Mouse (Mus musculus) stomach, embryonic 14.5 days (tissue): ENCODE data around the gene Wnt3. TPM values are rescaled to one million over a fixed set of nuclear protein-coding genes. Genes with fewer than 3 reads are reported as not detected.

Experiments
- ATAC-seq: fragments of 200-750 bp; cut with Nextera tagmentation; 2 replicates; pipeline ENCODE4 v1.8.0; 2017; ENCODE audit warnings: low read depth, moderate TSS enrichment; ENCODE audit not compliant: insufficient number of reproducible peaks, insufficient read depth, low FRiP score
- H3K27ac ChIP-seq: fragments of 300-500 bp; sonication (generic); 2 replicates; pipeline ENCODE4 v1.5.1; 2014; ENCODE audit warnings: mild to moderate bottlenecking, low read length, moderate library complexity, mixed read lengths
- H3K27me3 ChIP-seq: fragments of 300-500 bp; sonication (generic); 2 replicates; pipeline ENCODE4 v1.6.1; 2014; ENCODE audit warnings: low read length, control low read depth, mixed read lengths; ENCODE audit not compliant: control insufficient read depth, insufficient read depth
- H3K36me3 ChIP-seq: fragments of 300-500 bp; sonication (generic); 2 replicates; pipeline ENCODE4 v1.6.1; 2014; ENCODE audit warnings: mild to moderate bottlenecking, control low read depth, low read length, moderate library complexity, mixed read lengths; ENCODE audit not compliant: control insufficient read depth, insufficient read depth
- H3K4me1 ChIP-seq: fragments of 300-500 bp; sonication (generic); 2 replicates; pipeline ENCODE4 v1.6.1; 2014; ENCODE audit warnings: low read length, control low read depth, mixed read lengths; ENCODE audit not compliant: control insufficient read depth, insufficient read depth
- H3K4me2 ChIP-seq: fragments of 300-500 bp; sonication (generic); replicated peaks from 2 replicates; pipeline ENCODE4 v1.6.1; 2014; ENCODE audit warnings: low read depth, low read length, control low read depth
- H3K4me3 ChIP-seq: fragments of 300-500 bp; sonication (generic); 2 replicates; pipeline ENCODE4 v1.5.1; 2014; ENCODE audit warnings: low read depth, low read length, control low read depth
- H3K9ac ChIP-seq: fragments of 300-500 bp; sonication (generic); replicated peaks from 2 replicates; pipeline ENCODE4 v1.6.1; 2014; ENCODE audit warnings: low read depth, mild to moderate bottlenecking, control low read depth, low read length, moderate library complexity, mixed read lengths
- H3K9me3 ChIP-seq: fragments of 300-500 bp; sonication (generic); 2 replicates; pipeline ENCODE4 v1.6.1; 2016; ENCODE audit warnings: low read depth, low read length, control low read depth; ENCODE audit not compliant: control insufficient read depth
- WGBS: fragments of 180-500 bp; shearing (Covaris S2); extraction: QIAGEN DNeasy Blood & Tissue Kit; methylation state at CpG from one replicate; pipeline ENCODE4 v1.1.7; 2014; 5-methylcytosine and 5-hydroxymethylcytosine counted together
- polyA plus RNA-seq: library from polyadenylated mRNA; unstranded; fragments of >200 nt; fragmentation: Nextera tagmentation; extraction: Ambion mirVana; gene quantifications from 2 replicates; pipeline ENCODE4 v1.2.1, GENCODE M21; 2014

Gene Wnt3
- polyA plus RNA-seq, 1 experiment from 2014 or later: 0.07 TPM

- ATAC-seq: no peak
- no peak overlapping the region for H3K4me3 ChIP-seq
- WGBS: 41% methylated on average over 13 of the region's 13 CpGs
Measured at GRCm38 (mm10) chr11:103815986-103816385, 42.0 kb downstream of the Wnt3 start.

GRCm38 (mm10) chr11:103816719-103817118 lies 42.8 kb downstream of the Wnt3 start:
- WGBS: 89% methylated on average over 8 of the region's 8 CpGs
- ATAC-seq: no peak
- Histone ChIP-seq H3K9me3 (no peaks in the 10 kb centered on the region), H3K27me3 (peaks cover 6% of the 10 kb centered on the region; the same call in 1 of the 2 replicates), H3K27ac (no peak overlapping the region), H3K4me1 (no peaks in the 10 kb centered on the region), H3K4me2 (no peak overlapping the region), H3K9ac (no peak overlapping the region), H3K36me3 (no peaks in the 10 kb centered on the region; the same call in 1 of the 2 replicates), H3K4me3 (no peak overlapping the region)

More at GRCm38 (mm10) chr11:103815986-103816385, 42.0 kb downstream of the Wnt3 start:
- H3K9me3 ChIP-seq: no peaks in the 10 kb centered on the region
- H3K4me1 ChIP-seq: no peaks in the 10 kb centered on the region
- no peaks in the 10 kb centered on the region; the same call in 1 of the 2 replicates for H3K36me3 ChIP-seq
- H3K27ac ChIP-seq: no peak overlapping the region
- H3K4me2 ChIP-seq: no peak overlapping the region
- H3K27me3 ChIP-seq: peaks cover 12% of the 10 kb centered on the region
- H3K9ac ChIP-seq: no peak overlapping the region

- Histone ChIP-seq H3K27me3 (no peaks in the 10 kb centered on the region), H3K4me2 (no peak overlapping the region), H3K9ac (no peak overlapping the region), H3K36me3 (peaks cover 6% of the 10 kb centered on the region), H3K27ac (no peak overlapping the region), H3K4me1 (no peaks in the 10 kb centered on the region), H3K4me3 (no peak overlapping the region), H3K9me3 (no peaks in the 10 kb centered on the region)
- ATAC-seq: no peak
- 93% methylated on average over 6 of the region's 6 CpGs for WGBS
Measured at GRCm38 (mm10) chr11:103827201-103827600, 53.3 kb downstream of the Wnt3 start.

GRCm38 (mm10) chr11:103828866-103829265 lies 54.9 kb downstream of the Wnt3 start:
- H3K9ac ChIP-seq: no peak overlapping the region
- ATAC-seq: no peak
- no peaks in the 10 kb centered on the region for H3K4me1 ChIP-seq
- H3K27me3 ChIP-seq: no peaks in the 10 kb centered on the region
- 78% methylated on average over 7 of the region's 7 CpGs for WGBS
- no peak overlapping the region for H3K4me3 ChIP-seq
- H3K27ac ChIP-seq: no peak overlapping the region
- H3K9me3 ChIP-seq: no peaks in the 10 kb centered on the region
- no peaks in the 10 kb centered on the region; the same call in 1 of the 2 replicates for H3K36me3 ChIP-seq
- no peak overlapping the region for H3K4me2 ChIP-seq

GRCm38 (mm10) chr11:103829956-103830355 lies 56.0 kb downstream of the Wnt3 start:
- H3K9ac ChIP-seq: no peak overlapping the region
- no peaks in the 10 kb centered on the region; the same call in 1 of the 2 replicates for H3K36me3 ChIP-seq
- no peaks in the 10 kb centered on the region for H3K9me3 ChIP-seq
- no peak overlapping the region for H3K4me2 ChIP-seq
- no peaks in the 10 kb centered on the region for H3K27me3 ChIP-seq
- no peaks in the 10 kb centered on the region for H3K4me1 ChIP-seq
- no peak overlapping the region for H3K27ac ChIP-seq
- WGBS: 60% methylated on average over 4 of the region's 4 CpGs
- no peak overlapping the region for H3K4me3 ChIP-seq
- no peak for ATAC-seq

GRCm38 (mm10) chr11:103830476-103830875 lies 56.5 kb downstream of the Wnt3 start:
- no peaks in the 10 kb centered on the region for H3K9me3 ChIP-seq
- no peak overlapping the region for H3K4me2 ChIP-seq
- ATAC-seq: no peak
- H3K27me3 ChIP-seq: no peaks in the 10 kb centered on the region
- no peak overlapping the region for H3K27ac ChIP-seq
- H3K9ac ChIP-seq: no peak overlapping the region
- H3K36me3 ChIP-seq: no peaks in the 10 kb centered on the region; the same call in 1 of the 2 replicates
- no peak overlapping the region for H3K4me3 ChIP-seq
- H3K4me1 ChIP-seq: no peaks in the 10 kb centered on the region
- 89% methylated on average over 9 of the region's 9 CpGs for WGBS

GRCm38 (mm10) chr11:103831766-103832165 lies 57.8 kb downstream of the Wnt3 start:
- no peak overlapping the region for H3K4me2 ChIP-seq
- no peak overlapping the region for H3K9ac ChIP-seq
- no peaks in the 10 kb centered on the region for H3K27me3 ChIP-seq
- ATAC-seq: no peak
- no peak overlapping the region for H3K4me3 ChIP-seq
- no peaks in the 10 kb centered on the region for H3K4me1 ChIP-seq
- 78% methylated on average over 3 of the region's 3 CpGs for WGBS
- H3K36me3 ChIP-seq: no peaks in the 10 kb centered on the region; the same call in 1 of the 2 replicates
- H3K9me3 ChIP-seq: no peaks in the 10 kb centered on the region
- H3K27ac ChIP-seq: no peak overlapping the region

GRCm38 (mm10) chr11:103832331-103832730 lies 58.4 kb downstream of the Wnt3 start:
- H3K9me3 ChIP-seq: no peaks in the 10 kb centered on the region
- 83% methylated on average over 4 of the region's 4 CpGs for WGBS
- no peaks in the 10 kb centered on the region for H3K4me1 ChIP-seq
- no peak overlapping the region for H3K9ac ChIP-seq
- H3K27ac ChIP-seq: no peak overlapping the region
- no peak overlapping the region for H3K4me2 ChIP-seq
- H3K4me3 ChIP-seq: no peak overlapping the region
- no peak for ATAC-seq
- H3K36me3 ChIP-seq: no peaks in the 10 kb centered on the region; the same call in 1 of the 2 replicates
- H3K27me3 ChIP-seq: no peaks in the 10 kb centered on the region

- H3K27me3 ChIP-seq: no peaks in the 10 kb centered on the region
- H3K4me3 ChIP-seq: no peak overlapping the region
- WGBS: 65% methylated on average over 2 of the region's 2 CpGs
- no peak overlapping the region for H3K4me2 ChIP-seq
- H3K27ac ChIP-seq: no peak overlapping the region
- no peaks in the 10 kb centered on the region for H3K4me1 ChIP-seq
- H3K9me3 ChIP-seq: no peaks in the 10 kb centered on the region
- H3K36me3 ChIP-seq: no peaks in the 10 kb centered on the region
- H3K9ac ChIP-seq: no peak overlapping the region
- no peak for ATAC-seq
Measured at GRCm38 (mm10) chr11:103838955-103839354, 65.0 kb downstream of the Wnt3 start.
